In the genomic region with DNA sequence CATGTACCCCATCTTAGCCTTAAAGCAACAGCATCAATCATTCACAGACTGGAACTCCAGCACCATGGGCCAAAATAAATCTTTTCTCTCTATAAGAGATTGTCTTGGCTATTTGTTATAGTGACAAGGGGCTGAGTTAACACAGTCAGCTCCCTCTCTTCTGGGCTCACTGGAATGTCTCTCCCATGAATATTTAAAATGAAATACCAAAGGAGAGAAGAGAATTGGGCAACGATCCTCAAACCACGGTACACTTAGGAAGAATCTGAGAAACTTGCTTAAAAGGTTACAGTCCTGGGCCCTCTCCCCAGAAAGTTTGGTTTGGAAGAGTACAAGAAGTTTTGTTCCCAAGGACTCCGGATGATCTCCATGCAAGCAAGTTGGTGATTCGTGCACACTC, we compare ENCODE assay signal across 25 mouse cellular contexts. TPM values are rescaled to one million over a fixed set of nuclear protein-coding genes. Genes with fewer than 3 reads are reported as not detected.
DNase-seq lines count a peak whose midpoint lies in the region; ATAC-seq lines count a peak whose summit lies in the region.
"Had no signal": no experiment of that assay in that cellular context is flagged by ENCODE, and none has a peak within 500 bp of the region (broad histone marks: within the 10 kb centered on the region; RNA-seq: fewer than 3 reads in every experiment).

No protein-coding gene starts in this region.

- no peaks in the 10 kb centered on the region for H3K27me3 ChIP-seq in hindbrain, embryonic 14.5 days (ENCODE audit: control insufficient read depth, insufficient read depth, low read length)
- H3K27me3 ChIP-seq: CH12.LX; embryonic facial prominence, embryonic 13.5 days; embryonic facial prominence, embryonic 15.5 days; forebrain, embryonic 12.5 days had no signal

- WGBS in hindbrain, embryonic 14.5 days = 81% methylated on average over 4 of the region's 4 CpGs

- H3K4me3 ChIP-seq in hindbrain, embryonic 14.5 days (replicated peaks; ENCODE audit: low read length) = no peak overlapping the region
- H3K4me3 ChIP-seq: embryonic facial prominence, embryonic 13.5 days; embryonic facial prominence, embryonic 15.5 days; forebrain, embryonic 10.5 days; forebrain, embryonic 12.5 days had no signal

- no peak overlapping the region for H3K4me2 ChIP-seq in hindbrain, embryonic 14.5 days (replicated peaks)
- H3K4me2 ChIP-seq: embryonic facial prominence, embryonic 13.5 days; embryonic facial prominence, embryonic 15.5 days; forebrain, embryonic 12.5 days had no signal

- no peak overlapping the region for H3K9ac ChIP-seq in hindbrain, embryonic 14.5 days
- H3K9ac ChIP-seq: embryonic facial prominence, embryonic 13.5 days; embryonic facial prominence, embryonic 15.5 days; forebrain, embryonic 12.5 days had no signal

- no peak overlapping the region for H3K27ac ChIP-seq in hindbrain, embryonic 14.5 days
- H3K27ac ChIP-seq: embryonic facial prominence, embryonic 13.5 days; embryonic facial prominence, embryonic 15.5 days; forebrain, embryonic 10.5 days; forebrain, embryonic 12.5 days had no signal

- no peak for ATAC-seq in hindbrain, embryonic 14.5 days (ENCODE audit: low FRiP score)
- ATAC-seq: CD4-positive, CD25-positive, alpha-beta regulatory T cell, adult 4 months; forebrain, embryonic 14.5 days; forebrain, embryonic 16.5 days had no signal

- H3K4me1 ChIP-seq in hindbrain, embryonic 14.5 days (replicated peaks; ENCODE audit: control insufficient read depth, insufficient read depth, low read length) = no peaks in the 10 kb centered on the region
- H3K4me1 ChIP-seq: embryonic facial prominence, embryonic 13.5 days; embryonic facial prominence, embryonic 15.5 days; forebrain, embryonic 10.5 days; forebrain, embryonic 12.5 days had no signal

- no peaks in the 10 kb centered on the region for H3K9me3 ChIP-seq in hindbrain, embryonic 14.5 days (ENCODE audit: control insufficient read depth, low read length)
- H3K9me3 ChIP-seq: embryonic facial prominence, embryonic 13.5 days; embryonic facial prominence, embryonic 15.5 days; forebrain, embryonic 10.5 days had no signal

- DNase-seq in 3T3-L1 (ENCODE audit: low read depth, low spot score) (peak; percentile 83), NIH3T3 (ENCODE audit: low read depth) (peak; percentile 39)
- peak; percentile 78 for DNase-seq in fibroblast of lung, adult 2 months (ENCODE audit: low read depth)
- DNase-seq in hindbrain, embryonic 14.5 days (ENCODE audit: low spot score) = no peak
- no peak for DNase-seq in layer of hippocampus, postnatal 25 days (ENCODE audit: extremely low spot score in 1 of 2, low spot score in 1 of 2)
- DNase-seq: adrenal gland, adult 2 months; adrenal gland, postnatal 10 days; adrenal gland, postnatal 25 days; B cell, adult 2 months; cerebellum, adult 11 months; cerebellum, adult 18-20 months; cerebellum, adult 8-10 months; cerebellum, adult 9-11 months; cerebellum, postnatal 14 days; cerebellum, postnatal 36 days; embryo, embryonic 11 days had no signal

- H3K36me3 ChIP-seq in hindbrain, embryonic 14.5 days (replicated peaks; ENCODE audit: control insufficient read depth, insufficient read depth) = no peaks in the 10 kb centered on the region
- H3K36me3 ChIP-seq: embryonic facial prominence, embryonic 13.5 days; embryonic facial prominence, embryonic 15.5 days; forebrain, embryonic 10.5 days; forebrain, embryonic 12.5 days; G1E had no signal

RNA-seq across cellular contexts. Expression of a gene that starts 33.5 kb away (rescaled TPM):
- 24.3 and 24.7 TPM in 2 replicates for polyA plus RNA-seq in hindbrain, embryonic 14.5 days (2014; fragmentation: Nextera tagmentation; extraction: Ambion mirVana)
- total RNA-seq in layer of hippocampus, postnatal 25 days (2021) = 10 to 100 TPM; 20.2 to 20.3 TPM

Comparison
In these comparisons a context has a peak if more than half of its experiments do, and no peak if none do; other contexts are left out.
1. DNase-seq: peak in 3T3-L1 (single experiment), NIH3T3 (single experiment) and fibroblast of lung, adult 2 months (single experiment); none in hindbrain, embryonic 14.5 days (single experiment) and layer of hippocampus, postnatal 25 days (0 of 2).